Mouse (Mus musculus) megakaryocyte, embryonic 14.5 days (primary cell): ENCODE data around the gene Mib2.
"Not testable (repeated sequence)": the region's sequence is repeated elsewhere in the genome, so short reads cannot be mapped to it uniquely, and the experiment has no call there.

Source experiments
- FLI1 ChIP-seq: IDR thresholded peaks from 2 replicates; pipeline ENCODE4 v1.6.1; 2012; ENCODE audit warnings: low read length, inconsistent platforms, mixed read lengths
- GATA1 ChIP-seq: IDR thresholded peaks from 3 replicates; pipeline ENCODE4 v1.6.1; 2012; ENCODE audit warnings: mixed read lengths, low read length, inconsistent platforms, borderline replicate concordance

DNA sequence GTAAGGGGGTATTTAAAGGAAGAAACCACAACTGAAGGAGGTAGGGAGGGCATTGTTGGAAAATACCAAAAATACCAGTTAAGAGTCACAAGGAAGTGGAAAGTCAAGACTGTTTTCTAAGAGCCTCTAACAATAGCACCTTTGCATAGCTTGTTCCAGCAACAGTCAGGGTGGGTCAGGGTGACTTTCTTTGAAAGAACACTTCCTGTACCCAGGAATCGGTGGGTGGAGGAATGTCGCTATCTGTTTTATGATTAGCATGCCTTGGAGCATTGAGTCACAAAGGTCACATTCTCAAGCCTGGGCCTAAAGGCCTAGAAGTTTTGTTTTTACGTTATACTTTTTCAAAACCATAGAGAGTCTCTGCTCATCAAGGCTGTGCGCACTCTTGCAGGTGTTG is 18.8 kb upstream of the Mib2 start:
- TF ChIP-seq GATA1, FLI1: not testable (repeated sequence)
